Mouse (Mus musculus) brain, adult 10 weeks (tissue): Measurements from ENCODE around the gene Tob2. TPM values are rescaled to one million over a fixed set of nuclear protein-coding genes. Genes with fewer than 3 reads are reported as not detected.

Source experiments
- polyA plus RNA-seq: library from polyadenylated mRNA; stranded (reverse); fragments of 350-450 nt; fragmentation: Illumina TruSeq; extraction: RNeasy Lipid Tissue Mini Kit (QIAGEN cat#74804); gene quantifications from one replicate; pipeline ENCODE4 v1.2.3, GENCODE M21; 2015; ENCODE audit warnings: low read depth, low replicate concordance

The Tob2 gene
- polyA plus RNA-seq, result 12.8 TPM

DNA sequence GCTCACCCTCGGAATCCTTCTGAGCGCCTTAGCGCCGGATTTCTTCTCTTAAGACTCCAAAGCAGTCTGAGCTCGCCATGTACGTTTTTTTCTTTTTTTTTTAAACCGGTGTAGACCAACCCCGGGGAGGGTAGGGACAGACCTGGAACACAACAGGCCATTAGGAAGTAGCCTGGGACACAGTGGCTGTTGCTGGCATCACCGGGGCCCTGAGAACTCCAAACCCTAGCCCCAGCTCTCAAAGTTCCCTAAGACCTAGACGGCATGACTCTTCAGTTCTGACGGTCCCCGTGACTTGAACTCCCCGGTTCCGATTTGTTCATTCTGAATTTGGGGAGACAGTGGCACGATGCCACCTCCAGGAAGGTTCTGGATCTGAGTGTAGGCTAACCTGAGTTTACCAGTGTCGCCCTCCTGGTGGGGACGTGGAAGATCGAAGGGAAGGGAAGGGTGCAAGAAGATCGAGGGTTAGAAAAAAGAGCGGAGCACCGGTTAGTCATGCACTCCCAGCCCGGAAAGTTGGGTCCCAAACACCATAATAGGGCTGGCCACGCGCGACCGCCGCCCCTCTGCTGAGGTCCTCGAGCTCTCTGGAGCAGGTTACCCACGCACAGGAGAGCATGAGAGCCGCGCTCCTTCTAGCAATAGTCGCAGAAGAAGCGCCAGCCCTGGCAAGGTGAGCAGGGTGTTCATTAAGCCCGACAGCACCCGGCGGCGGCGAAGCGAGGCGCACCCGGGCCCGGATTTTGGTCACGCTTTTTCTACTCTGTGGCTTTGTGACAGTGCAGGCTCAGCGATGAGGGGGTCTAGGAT is at the start of gene Tob2:
TSS of gene Tob2 (minus strand) at position 280 of the 813 bp plus-strand sequence.

DNA sequence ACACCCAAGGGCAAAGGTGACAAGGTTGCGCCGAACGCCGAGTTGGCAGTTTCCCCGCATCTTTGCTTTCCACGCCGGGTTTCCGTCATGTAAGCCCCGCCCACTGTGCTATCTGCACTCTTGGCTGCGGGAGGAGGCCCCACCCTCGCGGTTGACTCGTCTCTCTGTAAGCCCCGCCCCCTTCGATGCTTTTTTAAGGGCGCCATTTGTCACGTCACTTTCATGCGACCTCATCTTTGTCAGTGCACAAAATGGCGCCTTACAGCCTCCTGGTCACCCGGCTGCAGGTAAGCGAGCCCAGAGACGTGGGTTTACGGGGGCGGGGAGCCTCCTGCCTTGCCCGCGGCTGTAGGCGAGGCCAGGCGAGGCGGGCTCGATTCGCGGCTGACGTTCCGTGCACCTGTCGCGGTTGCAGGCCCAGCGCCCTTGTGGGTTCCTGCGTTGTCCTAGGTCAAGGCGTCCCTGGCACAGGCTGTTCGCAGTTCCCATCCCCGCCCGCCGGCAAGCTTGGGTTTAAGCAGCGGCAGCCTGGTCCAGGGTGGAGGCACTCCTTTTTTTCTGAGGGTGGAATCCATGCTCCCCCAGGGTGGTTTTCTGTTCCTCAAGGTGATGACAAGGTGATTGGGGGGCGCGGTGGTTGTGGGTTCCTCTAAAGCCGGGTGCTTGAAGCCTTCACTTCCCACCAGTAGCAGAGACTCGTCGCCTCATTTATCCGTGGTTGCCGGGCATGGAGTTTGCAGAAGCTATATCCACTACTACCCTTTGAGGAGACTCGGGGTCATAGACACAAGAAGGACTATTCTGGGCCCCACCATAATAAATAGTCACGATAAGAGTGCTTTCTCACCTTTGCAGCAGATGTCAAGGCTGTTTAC is 13.9 kb upstream of the Tob2 start, which contains the start of gene Aco2:
TSS of gene Aco2 (plus strand) at position 48 of the 875 bp plus-strand sequence.

DNA sequence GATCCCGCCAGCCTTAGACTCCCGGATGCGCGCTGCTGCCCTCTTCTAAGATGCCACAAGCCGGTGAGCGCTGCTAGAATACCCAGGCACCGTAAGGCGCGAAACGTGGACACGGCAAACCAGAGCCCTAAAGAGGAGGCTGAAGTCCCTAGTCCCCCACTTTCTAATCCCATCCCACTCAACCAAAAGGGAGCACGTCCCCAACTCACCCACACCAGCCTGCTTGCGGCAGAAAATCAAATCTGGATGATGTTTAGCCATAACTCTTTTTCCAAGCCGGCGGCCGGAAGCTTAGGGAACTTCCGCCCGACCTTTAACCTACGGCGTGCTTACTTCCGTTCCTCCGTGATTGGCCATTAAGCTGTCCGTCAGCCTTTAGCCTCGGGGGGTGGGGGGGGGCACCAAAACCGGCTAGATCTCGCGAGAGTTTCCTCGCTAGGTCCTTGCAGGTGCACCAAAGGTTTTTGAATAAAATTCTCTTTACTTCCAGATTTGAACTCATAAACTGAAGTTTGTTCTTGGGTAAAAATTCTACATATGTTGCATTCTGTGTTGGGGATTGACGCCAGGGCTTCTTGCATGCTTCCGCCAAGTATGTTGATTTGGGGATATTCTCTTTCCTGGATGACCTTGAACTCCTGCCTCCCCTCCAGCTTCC is 13.1 kb upstream of the Tob2 start, which contains the start of gene Phf5a:
TSS of gene Phf5a (minus strand) at position 308 of the 658 bp plus-strand sequence.

DNA sequence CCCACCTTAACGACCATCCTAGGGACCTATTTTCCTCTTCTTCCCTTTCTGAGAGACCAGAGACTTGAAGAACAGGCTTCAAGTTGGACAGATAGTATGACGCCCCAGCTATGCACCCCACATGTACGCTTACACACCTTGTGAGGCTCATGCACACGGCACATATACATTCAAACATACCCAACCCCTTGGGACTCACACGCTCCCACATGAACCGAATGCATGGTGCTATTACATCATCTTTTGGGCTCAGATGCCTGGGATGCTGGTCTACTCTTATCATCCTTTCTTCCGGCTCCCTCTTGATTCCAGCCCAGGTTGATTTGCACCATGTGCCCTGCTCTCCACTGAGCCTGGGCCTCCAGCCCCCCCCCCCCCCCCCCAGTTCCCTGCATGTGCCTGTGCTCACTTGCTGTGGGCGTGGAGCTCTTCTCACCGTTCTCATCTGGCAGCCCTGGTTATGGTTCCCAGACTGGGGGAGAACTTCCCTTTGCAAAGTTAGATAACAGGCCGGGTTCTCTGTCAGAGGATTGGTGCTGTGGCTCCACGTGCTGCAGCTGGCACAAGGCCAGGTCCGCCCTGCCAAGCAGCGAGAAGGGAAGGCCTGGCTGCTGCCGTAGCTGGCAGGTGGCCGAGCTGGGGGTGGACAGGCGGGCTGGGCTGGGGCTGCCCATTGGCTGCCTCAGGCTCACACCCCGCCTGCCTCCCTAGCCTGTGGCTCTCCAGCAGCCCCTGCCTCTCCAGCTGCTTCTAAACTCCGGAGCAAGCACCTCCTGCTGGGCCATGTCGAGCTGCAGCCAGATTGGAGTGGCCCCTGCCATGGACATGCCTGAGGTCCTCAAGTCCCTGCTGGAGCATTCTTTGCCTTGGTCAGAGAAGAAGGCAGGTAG is 56.4 kb downstream of the Tob2 start, which contains the start of gene Tef:
TSS of gene Tef (plus strand) at position 421 of the 890 bp plus-strand sequence.

Other genes with a start within 250 kb of the Tob2 start
- gene L3mbtl2, start 194.9 kb downstream of the Tob2 start, polyA plus RNA-seq, result 27.3 TPM
- 14.0 TPM for gene Chadl, start 161.5 kb downstream of the Tob2 start, polyA plus RNA-seq
- 78.6 TPM for gene Zc3h7b, start 113.7 kb downstream of the Tob2 start, polyA plus RNA-seq
- gene Rangap1, start 113.3 kb downstream of the Tob2 start, polyA plus RNA-seq, result 167 TPM
- gene Tef, start 56.4 kb downstream of the Tob2 start, polyA plus RNA-seq, result 237 TPM
- 53.3 TPM for gene Phf5a, start 13.1 kb upstream of the Tob2 start, polyA plus RNA-seq
- 459 TPM for gene Aco2, start 13.5 kb upstream of the Tob2 start, polyA plus RNA-seq
- 55.3 TPM for gene Polr3h, start 67.4 kb upstream of the Tob2 start, polyA plus RNA-seq
- 101 TPM for gene Csdc2, start 78.0 kb upstream of the Tob2 start, polyA plus RNA-seq
- gene Pmm1, start 102.1 kb upstream of the Tob2 start, polyA plus RNA-seq, result 214 TPM
- gene 1700029P11Rik, start 121.7 kb upstream of the Tob2 start, polyA plus RNA-seq, result not detected
- gene Xrcc6, start 129.0 kb upstream of the Tob2 start, polyA plus RNA-seq, result 28.4 TPM
- 118 TPM for gene Desi1, start 175.1 kb upstream of the Tob2 start, polyA plus RNA-seq
- gene Snu13, start 188.8 kb upstream of the Tob2 start, polyA plus RNA-seq, result 244 TPM
- gene 4930407I10Rik, start 200.4 kb upstream of the Tob2 start, polyA plus RNA-seq, result not detected
- 2.7 TPM for gene Mei1, start 211.2 kb upstream of the Tob2 start, polyA plus RNA-seq